Mouse (Mus musculus) cerebellum, adult 9-10 months (tissue): ENCODE measurements around the gene Prkar2b.

ENCODE experiments used
- DNase-seq: peaks from one replicate; pipeline ENCODE4 v3.0.0; 2022

The Prkar2b gene

DNA sequence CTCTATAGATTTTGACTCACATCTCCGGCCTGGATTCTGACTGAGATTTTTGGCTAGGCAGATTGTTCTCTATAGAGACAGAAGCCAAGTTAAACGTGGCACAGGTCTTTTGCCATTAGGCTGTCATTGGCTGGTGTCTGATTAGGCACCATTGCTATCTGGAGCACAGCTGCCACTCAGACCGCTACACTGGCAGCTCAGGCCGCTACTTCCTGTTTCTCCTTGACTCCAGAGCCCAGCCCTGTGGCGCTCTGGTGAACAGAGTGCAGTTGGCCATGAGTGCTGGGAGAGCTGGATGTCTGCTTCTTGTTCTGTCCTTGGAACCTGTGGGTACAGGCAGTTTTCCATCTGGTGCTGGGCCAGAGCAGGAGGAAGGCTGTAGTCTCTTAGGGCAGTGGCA is 143.9 kb downstream of the Prkar2b start:
- DNase-seq = peak; percentile 90

DNA sequence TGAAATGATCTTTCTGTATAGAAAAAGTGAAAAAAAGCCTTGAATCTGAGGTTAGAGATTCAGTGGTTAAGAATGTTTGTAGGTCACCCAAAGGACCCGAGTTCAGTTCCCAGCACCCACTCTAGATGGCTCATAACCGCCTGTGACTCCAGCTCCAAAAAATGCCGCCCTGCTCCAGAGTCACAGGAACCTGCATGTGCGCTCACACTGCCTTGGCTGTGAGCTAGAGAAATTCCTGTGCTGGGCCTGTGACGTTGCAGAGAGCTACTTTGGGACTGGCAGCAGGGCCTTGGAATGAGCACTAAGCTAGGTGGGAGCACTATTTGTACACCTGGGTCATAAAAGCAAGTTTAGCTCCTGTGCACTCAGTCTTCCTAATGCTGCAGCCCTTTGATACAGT is 144.4 kb downstream of the Prkar2b start:
- no peak for DNase-seq

DNA sequence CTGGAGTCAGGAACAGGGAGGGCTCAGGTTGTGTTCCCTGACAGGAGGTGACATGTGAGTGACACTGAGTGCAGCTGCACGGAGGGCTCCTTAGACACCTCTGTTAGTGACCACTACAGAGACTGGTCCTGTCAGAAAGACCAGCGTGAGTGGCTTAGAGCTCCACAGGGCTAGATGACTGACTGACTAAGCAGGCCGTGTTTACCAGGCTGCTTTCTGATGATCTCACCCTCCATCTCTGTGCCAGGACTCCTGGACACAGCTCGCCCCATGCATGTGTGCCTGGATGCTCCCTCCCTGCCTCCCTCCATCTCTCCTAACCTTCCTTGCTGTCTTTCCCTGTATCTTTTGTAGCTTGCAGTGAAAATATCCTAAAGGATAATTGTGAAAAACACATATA is 147.5 kb downstream of the Prkar2b start:
- DNase-seq = peak; percentile 94

DNA sequence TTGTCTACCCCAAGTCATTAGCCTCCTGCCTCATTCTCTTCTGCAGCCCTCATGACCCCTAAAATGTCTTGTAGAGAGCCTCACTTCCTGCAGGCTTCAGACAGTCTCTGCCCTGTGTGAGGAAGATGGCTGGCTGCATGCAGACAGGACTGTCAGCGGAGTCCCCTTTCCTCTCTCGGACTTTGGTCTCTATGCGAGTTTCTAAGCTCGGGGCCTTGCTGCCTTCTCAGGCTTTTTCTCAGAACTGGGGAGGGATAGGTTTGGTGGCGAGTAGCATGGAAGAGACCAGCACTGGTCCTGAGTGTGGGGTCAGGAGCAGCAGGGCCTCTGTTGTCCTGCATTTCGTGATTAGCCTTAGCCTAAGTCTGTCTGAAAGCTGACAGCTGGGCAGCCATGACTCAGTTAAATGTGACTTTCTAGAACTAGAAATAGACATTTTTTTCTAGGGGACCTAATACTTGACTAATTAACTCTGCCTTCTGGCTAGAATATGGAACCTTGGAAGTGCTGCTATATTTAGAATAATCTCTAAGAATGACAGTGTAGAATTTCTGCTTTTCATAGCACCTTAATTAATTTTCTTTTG is 148.0 kb downstream of the Prkar2b start:
- DNase-seq = no peak
